Mouse (Mus musculus) R1 (cell line): Measurements from ENCODE around the gene Galnt14.

Experiments
- DNase-seq: peaks from one replicate; pipeline ENCODE4 v3.0.0-alpha.2; 2018; ENCODE audit warnings: low read depth, low spot score

Galnt14 gene

GRCm38 (mm10) chr17:73572440-73572839 lies 137.8 kb downstream of the Galnt14 start:
- DNase-seq = peak; percentile 49

GRCm38 (mm10) chr17:73571961-73572360 lies 138.3 kb downstream of the Galnt14 start:
- DNase-seq = no peak

GRCm38 (mm10) chr17:73568204-73568603 lies 142.0 kb downstream of the Galnt14 start:
- DNase-seq = no peak

- no peak for DNase-seq
Observed at GRCm38 (mm10) chr17:73561149-73561548, 149.1 kb downstream of the Galnt14 start.

- DNase-seq = no peak
Observed at GRCm38 (mm10) chr17:73560208-73560784, 150.0 kb downstream of the Galnt14 start.

GRCm38 (mm10) chr17:73559498-73559897 lies 150.8 kb downstream of the Galnt14 start:
- no peak for DNase-seq

GRCm38 (mm10) chr17:73557101-73557500 lies 153.2 kb downstream of the Galnt14 start:
- DNase-seq = no peak

- DNase-seq = no peak
Observed at GRCm38 (mm10) chr17:73556436-73556835, 153.8 kb downstream of the Galnt14 start.

- no peak for DNase-seq
Observed at GRCm38 (mm10) chr17:73554668-73555067, 155.6 kb downstream of the Galnt14 start.

GRCm38 (mm10) chr17:73548783-73549566 lies 161.3 kb downstream of the Galnt14 start:
- no peak for DNase-seq

GRCm38 (mm10) chr17:73548119-73548518 lies 162.1 kb downstream of the Galnt14 start:
- DNase-seq = no peak

GRCm38 (mm10) chr17:73547483-73547882 lies 162.8 kb downstream of the Galnt14 start:
- no peak for DNase-seq

GRCm38 (mm10) chr17:73541911-73542310 lies 168.3 kb downstream of the Galnt14 start:
- DNase-seq = no peak

- no peak for DNase-seq
Observed at GRCm38 (mm10) chr17:73541233-73541570, 169.1 kb downstream of the Galnt14 start.

- DNase-seq = peak; percentile 8
Observed at GRCm38 (mm10) chr17:73540409-73541232, 169.6 kb downstream of the Galnt14 start.

GRCm38 (mm10) chr17:73531896-73532295 lies 178.4 kb downstream of the Galnt14 start:
- no peak for DNase-seq

GRCm38 (mm10) chr17:73522169-73522568 lies 188.1 kb downstream of the Galnt14 start:
- no peak for DNase-seq

- DNase-seq = no peak
Observed at GRCm38 (mm10) chr17:73519350-73519749, 190.9 kb downstream of the Galnt14 start.

- DNase-seq = no peak
Observed at GRCm38 (mm10) chr17:73518359-73518758, 191.9 kb downstream of the Galnt14 start.

- DNase-seq = no peak
Observed at GRCm38 (mm10) chr17:73515506-73515905, 194.7 kb downstream of the Galnt14 start.

GRCm38 (mm10) chr17:73514862-73515261 lies 195.4 kb downstream of the Galnt14 start:
- DNase-seq = no peak

GRCm38 (mm10) chr17:73514258-73514657 lies 196.0 kb downstream of the Galnt14 start:
- no peak for DNase-seq
